Mouse (Mus musculus) gastrocnemius, postnatal 36 days (tissue): ENCODE results near the gene Mmp25. TPM values are rescaled to one million over a fixed set of nuclear protein-coding genes. Genes with fewer than 3 reads are reported as not detected.
A peak's percentile ranks its signal among the peaks of the same experiment; 100 is the strongest.
"Not testable (repeated sequence)": the region's sequence is repeated elsewhere in the genome, so short reads cannot be mapped to it uniquely, and the experiment has no call there.

ENCODE experiments used
- DNase-seq, 2 experiments: peaks; one replicate each; pipeline ENCODE4 v3.0.0; 2022
- intact Hi-C: fragments of 180-260 bp; cut with DNase I; formaldehyde crosslinking; loops from one replicate; pipeline ENCODE4 v1.15.1; 2025
- total RNA-seq, 2 experiments: library from RNA; stranded (reverse); gene quantifications; 2 replicates each; pipeline ENCODE4 v1.2.3; 2021

Mmp25 gene
- total RNA-seq, 2 experiments from 2014 or later, result not detected

GRCm38 (mm10) chr17:23603077-23603476 is 42.0 kb downstream of the Mmp25 start:
- intact Hi-C loops, result no loop called here
- DNase-seq, result no peak

DNA sequence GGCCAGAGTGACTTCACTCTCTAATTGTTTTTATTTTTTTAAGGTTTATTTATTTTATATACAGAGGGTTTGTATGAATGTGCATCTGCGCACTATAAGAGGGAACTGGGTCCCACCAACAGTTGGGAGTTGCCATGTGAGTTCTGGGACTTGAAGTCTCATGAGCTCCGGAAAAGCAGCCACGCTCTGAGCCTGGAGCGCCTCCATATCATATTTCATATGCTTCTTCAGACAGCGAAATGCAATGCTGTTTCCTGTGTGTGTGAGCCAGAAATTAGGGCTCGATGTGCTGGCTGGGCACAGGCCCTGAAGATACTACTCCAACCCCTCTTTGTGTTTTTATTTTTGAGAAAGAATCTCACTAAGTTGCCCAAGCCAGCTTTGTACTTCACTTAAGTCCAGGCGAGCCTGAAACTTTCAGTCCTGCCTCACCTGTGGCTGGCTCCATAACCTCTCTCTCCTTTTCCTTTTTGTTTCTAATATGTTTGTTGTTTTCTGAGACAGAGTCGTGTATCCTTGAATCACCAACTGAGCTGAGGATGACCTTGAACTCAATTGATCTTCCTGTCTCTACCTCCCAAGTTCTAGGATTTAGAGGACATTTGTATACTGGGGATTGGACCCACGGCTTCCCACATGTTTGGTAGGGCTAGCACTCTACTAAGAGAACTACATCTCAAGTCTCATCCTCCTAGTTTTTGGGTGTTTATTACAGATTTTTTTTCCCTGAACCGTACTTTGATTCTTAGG is 43.1 kb downstream of the Mmp25 start:
- no peak for DNase-seq
- intact Hi-C loops, result no loop called here

GRCm38 (mm10) chr17:23600641-23601622 is 44.1 kb downstream of the Mmp25 start, which contains the start of gene Zscan10:
Zscan10 (plus strand) TSS chr17:23600856.
- intact Hi-C loops, result no loop called here
- no peak for DNase-seq

GRCm38 (mm10) chr17:23599605-23600063 is 45.4 kb downstream of the Mmp25 start:
- intact Hi-C loops, result no loop called here
- DNase-seq, result no peak

GRCm38 (mm10) chr17:23598582-23599552 is 46.2 kb downstream of the Mmp25 start, which contains the start of gene Zfp13:
Zfp13 (minus strand) TSS chr17:23599487.
- intact Hi-C loops, result no loop called here
- peak; percentile 68 to 75 for DNase-seq

- intact Hi-C loops, result not testable (repeated sequence)
Observed at GRCm38 (mm10) chr17:23595139-23595538, 49.9 kb downstream of the Mmp25 start.

GRCm38 (mm10) chr17:23592926-23593300 is 52.2 kb downstream of the Mmp25 start:
- no peak for DNase-seq
- intact Hi-C loops, result no loop called here

More at GRCm38 (mm10) chr17:23595139-23595538, 49.9 kb downstream of the Mmp25 start:
- not testable (repeated sequence) for DNase-seq

- DNase-seq, result peak; percentile 88
- intact Hi-C loops, result no loop called here
Observed at GRCm38 (mm10) chr17:23592208-23592925, 52.7 kb downstream of the Mmp25 start.

DNA sequence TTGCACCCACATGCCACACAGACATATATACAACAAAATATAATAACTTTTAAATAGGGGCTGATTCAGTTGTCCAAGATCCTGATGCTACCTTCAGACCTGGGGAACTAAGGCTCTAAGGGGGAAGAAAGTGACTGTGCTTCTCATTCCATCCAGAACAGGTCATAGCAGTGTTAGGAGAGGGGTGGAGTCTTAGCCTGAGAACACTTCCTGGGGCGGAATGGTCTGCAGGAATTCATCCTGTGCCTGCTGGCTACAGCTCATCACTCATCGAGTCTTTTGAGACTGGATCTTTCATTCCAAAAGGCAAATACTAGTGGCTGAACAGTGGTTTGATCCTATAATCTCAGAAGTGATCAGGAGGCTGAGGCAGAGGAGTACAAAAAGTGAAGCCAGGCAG is 57.8 kb downstream of the Mmp25 start:
- no peak for DNase-seq
- intact Hi-C loops, result no loop called here

DNA sequence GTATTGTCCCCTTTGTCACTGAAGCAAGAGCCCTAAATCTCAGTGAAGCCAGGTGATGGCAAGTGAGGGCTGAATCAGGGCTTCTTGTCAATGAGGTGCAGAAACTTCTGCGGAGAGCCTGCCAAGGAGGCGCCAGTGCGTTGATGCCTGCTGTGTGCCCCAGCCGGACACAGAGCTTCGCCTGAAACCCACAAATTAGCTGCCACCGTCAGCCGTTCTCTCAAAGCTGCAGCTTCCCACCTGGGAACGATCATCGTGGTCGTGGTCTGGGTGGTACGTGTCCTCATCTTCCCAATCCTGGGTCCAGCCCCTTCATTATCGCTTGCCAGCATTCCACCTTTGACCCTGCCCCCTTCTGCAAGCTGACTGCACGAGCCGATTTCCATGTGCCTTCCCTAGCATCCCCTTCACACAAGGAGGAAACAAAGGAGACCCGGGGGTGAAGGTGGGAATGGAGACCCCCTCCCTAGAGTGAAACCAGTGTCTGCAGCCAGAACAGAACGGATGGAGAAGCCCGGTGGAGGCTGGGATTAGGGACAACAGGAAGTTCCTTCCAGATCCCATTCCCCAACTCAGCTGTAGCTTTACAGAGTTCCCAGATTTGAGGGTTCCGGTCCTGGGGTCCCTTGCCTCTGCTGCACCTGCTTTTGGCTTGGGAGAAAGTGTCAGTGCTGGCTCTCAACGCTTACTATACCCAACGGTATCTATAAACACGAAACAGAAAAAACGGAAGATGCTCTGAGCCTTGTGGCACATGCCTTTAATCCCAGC is 59.2 kb downstream of the Mmp25 start:
- peak in 1 of 2 experiments; percentile 31 for DNase-seq
- intact Hi-C loops, result no loop called here

- intact Hi-C loops, result no loop called here
- no peak for DNase-seq
Observed at GRCm38 (mm10) chr17:23584786-23585185, 60.3 kb downstream of the Mmp25 start.

Other genes starting within 250 kb of the Mmp25 start
- gene Vmn2r117, start 165.6 kb downstream of the Mmp25 start, total RNA-seq, result not detected
- 1 to 10 TPM; 1.8 TPM for gene Zfp213, start 81.0 kb downstream of the Mmp25 start, total RNA-seq
- 1 to 10 TPM; 1.5 to 1.8 TPM for gene Zfp13, start 45.8 kb downstream of the Mmp25 start, total RNA-seq
- gene Zscan10, start 44.4 kb downstream of the Mmp25 start, total RNA-seq, result not detected
- gene Bicdl2, start 15.2 kb upstream of the Mmp25 start, total RNA-seq, result not detected
- 100 to 1,000 TPM; 125 TPM for gene Hcfc1r1, start 28.3 kb upstream of the Mmp25 start, total RNA-seq
- gene Thoc6, start 28.6 kb upstream of the Mmp25 start, total RNA-seq, result 1 to 10 TPM; 7.6 to 9.2 TPM
- gene Tnfrsf12a, start 32.2 kb upstream of the Mmp25 start, total RNA-seq, result 10 to 100 TPM; 38.1 to 49.0 TPM
- gene Cldn6, start 34.0 kb upstream of the Mmp25 start, total RNA-seq, result not detected
- not detected for gene Cldn9, start 38.7 kb upstream of the Mmp25 start, total RNA-seq
- gene 1520401A03Rik, start 77.5 kb upstream of the Mmp25 start, total RNA-seq, result not detected
- gene Pkmyt1, start 81.1 kb upstream of the Mmp25 start, total RNA-seq, result under 1 TPM; 0.52 to 0.64 TPM
- gene Paqr4, start 95.6 kb upstream of the Mmp25 start, total RNA-seq, result 1 to 10 TPM; 3.6 to 4.0 TPM
- gene Kremen2, start 100.6 kb upstream of the Mmp25 start, total RNA-seq, result not detected
- gene Flywch1, start 126.3 kb upstream of the Mmp25 start, total RNA-seq, result 10 to 100 TPM; 34.3 to 38.0 TPM
- under 1 TPM in 1 of 2 experiments, not detected in 1; 0.46 TPM for gene Flywch2, start 140.8 kb upstream of the Mmp25 start, total RNA-seq
- 100 to 1,000 TPM; 153 to 189 TPM for gene Srrm2, start 145.3 kb upstream of the Mmp25 start, total RNA-seq
- 100 to 1,000 TPM; 270 to 297 TPM for gene Elob, start 183.9 kb upstream of the Mmp25 start, total RNA-seq
- gene Prss33, start 190.8 kb upstream of the Mmp25 start, total RNA-seq, result not detected
- gene Prss32, start 198.6 kb upstream of the Mmp25 start, total RNA-seq, result not detected
- under 1 TPM in 1 of 2 experiments, not detected in 1; 0.37 TPM for gene Prss41, start 198.9 kb upstream of the Mmp25 start, total RNA-seq
- gene Prss21, start 222.8 kb upstream of the Mmp25 start, total RNA-seq, result not detected
- not detected for gene Dcpp1, start 235.6 kb upstream of the Mmp25 start, total RNA-seq
- gene Dcpp2, start 235.6 kb upstream of the Mmp25 start, total RNA-seq, result not detected